Mouse (Mus musculus): ENCODE measurements around the gene Krt8. TPM values are rescaled to one million over a fixed set of nuclear protein-coding genes. Genes with fewer than 3 reads are reported as not detected.

The Krt8 gene
- total RNA-seq (2021) = 1 to 10 TPM in 1 of 2 experiments, under 1 TPM in 1; 0.31 to 1.6 TPM
- long read RNA-seq, experiment 1 = 0 reads
- long read RNA-seq, experiment 2, transcript Krt8-201 (9 exons, 1,958 nt) = major isoform, 6 of 10 reads
- long read RNA-seq, experiment 2, partial matches to known transcripts = 1 of 10 reads
- long read RNA-seq, experiment 2, other reads (novel, unspliced or antisense) = 3 of 10 reads

GRCm38 (mm10) chr15:102004189-102004588 lies at the start of gene Krt8:
Gene Krt8 (minus strand): TSS chr15:102004482.
- DNase-seq (ENCODE audit: low spot score in 2 of 2) = no peak

GRCm38 (mm10) chr15:102051920-102052683 lies 47.8 kb upstream of the Krt8 start:
- peak; percentile 45 to 65 for DNase-seq (ENCODE audit: low spot score in 2 of 2)

GRCm38 (mm10) chr15:102049871-102050270 lies 45.6 kb upstream of the Krt8 start:
- no peak for DNase-seq (ENCODE audit: low spot score in 2 of 2)

GRCm38 (mm10) chr15:102048006-102048405 lies 43.7 kb upstream of the Krt8 start:
- DNase-seq (ENCODE audit: low spot score in 2 of 2) = no peak

- no peak for DNase-seq (ENCODE audit: low spot score in 2 of 2)
Observed at GRCm38 (mm10) chr15:102045691-102046090, 41.4 kb upstream of the Krt8 start.

GRCm38 (mm10) chr15:102044745-102045144 lies 40.5 kb upstream of the Krt8 start:
- DNase-seq (ENCODE audit: low spot score in 2 of 2) = no peak

GRCm38 (mm10) chr15:102041951-102042350 lies 37.7 kb upstream of the Krt8 start:
- DNase-seq (ENCODE audit: low spot score in 2 of 2) = no peak

GRCm38 (mm10) chr15:102040277-102040676 lies 36.0 kb upstream of the Krt8 start:
- DNase-seq (ENCODE audit: low spot score in 2 of 2) = no peak

- no peak for DNase-seq (ENCODE audit: low spot score in 2 of 2)
Observed at GRCm38 (mm10) chr15:102034121-102035053, 30.1 kb upstream of the Krt8 start.

- DNase-seq (ENCODE audit: low spot score in 2 of 2) = no peak
Observed at GRCm38 (mm10) chr15:102028040-102028439, 23.8 kb upstream of the Krt8 start, which contains the start of gene Krt18. Gene Krt18 (plus strand): TSS chr15:102028180.

- DNase-seq (ENCODE audit: low spot score in 2 of 2) = no peak
Observed at GRCm38 (mm10) chr15:102026430-102026829, 22.1 kb upstream of the Krt8 start.

- DNase-seq (ENCODE audit: low spot score in 2 of 2) = no peak
Observed at GRCm38 (mm10) chr15:102025136-102025872, 21.0 kb upstream of the Krt8 start.

GRCm38 (mm10) chr15:102023888-102024287 lies 19.6 kb upstream of the Krt8 start:
- DNase-seq (ENCODE audit: low spot score in 2 of 2) = no peak

GRCm38 (mm10) chr15:102022481-102022880 lies 18.2 kb upstream of the Krt8 start:
- DNase-seq (ENCODE audit: low spot score in 2 of 2) = no peak

GRCm38 (mm10) chr15:102017918-102018463 lies 13.7 kb upstream of the Krt8 start:
- DNase-seq (ENCODE audit: low spot score in 2 of 2) = no peak

- DNase-seq (ENCODE audit: low spot score in 2 of 2) = no peak
Observed at GRCm38 (mm10) chr15:102016787-102017186, 12.5 kb upstream of the Krt8 start.

- no peak for DNase-seq (ENCODE audit: low spot score in 2 of 2)
Observed at GRCm38 (mm10) chr15:102016096-102016495, 11.8 kb upstream of the Krt8 start.

- DNase-seq (ENCODE audit: low spot score in 2 of 2) = no peak
Observed at GRCm38 (mm10) chr15:102014848-102015247, 10.6 kb upstream of the Krt8 start.

- DNase-seq (ENCODE audit: low spot score in 2 of 2) = no peak
Observed at GRCm38 (mm10) chr15:102013651-102014050, 9.4 kb upstream of the Krt8 start.

GRCm38 (mm10) chr15:102012260-102012765 lies 8.0 kb upstream of the Krt8 start:
- DNase-seq (ENCODE audit: low spot score in 2 of 2) = no peak

All from layer of hippocampus, postnatal 14 days (tissue).